ENCODE assay signal across 27 mouse cellular contexts in genomic region chr2:126416772-126417171, GRCm38 (mm10).
"Had no signal": no experiment of that assay in that cellular context is flagged by ENCODE, and none has a peak within 500 bp of the region (broad histone marks: within the 10 kb centered on the region; RNA-seq: fewer than 3 reads in every experiment).

No protein-coding gene starts in this region.

- H3K4me2 ChIP-seq: embryonic facial prominence, embryonic 12.5 days; embryonic facial prominence, embryonic 13.5 days; embryonic facial prominence, embryonic 15.5 days; forebrain, embryonic 12.5 days; forebrain, embryonic 13.5 days; forebrain, embryonic 15.5 days had no signal

- H3K4me3 ChIP-seq: embryonic facial prominence, embryonic 10.5 days; embryonic facial prominence, embryonic 12.5 days; embryonic facial prominence, embryonic 13.5 days; embryonic facial prominence, embryonic 15.5 days; erythroblast, embryonic 14.5 days; forebrain, embryonic 10.5 days; forebrain, embryonic 12.5 days; forebrain, embryonic 13.5 days; forebrain, embryonic 15.5 days; gastrocnemius, adult 2 months; heart, adult 2 months had no signal

- DNase-seq: cerebellum, adult 9-10 months; cerebellum, adult 9-11 months; cerebellum, postnatal 10 days; cerebellum, postnatal 14 days; cerebellum, postnatal 25 days; cerebellum, postnatal 36 days; embryo, embryonic 11 days; forebrain, postnatal 0 days; gastrocnemius, adult 2 months; gastrocnemius, postnatal 10 days; gastrocnemius, postnatal 14 days; gastrocnemius, postnatal 25 days; gastrocnemius, postnatal 36 days; heart, adult 11 months; heart, adult 18-20 months; heart, adult 2 months had no signal

- ATAC-seq: forebrain, embryonic 13.5 days; forebrain, embryonic 14.5 days; forebrain, embryonic 15.5 days; forebrain, embryonic 16.5 days; forebrain, postnatal 0 days had no signal

- H3K36me3 ChIP-seq: embryonic facial prominence, embryonic 10.5 days; embryonic facial prominence, embryonic 12.5 days; embryonic facial prominence, embryonic 13.5 days; embryonic facial prominence, embryonic 15.5 days; forebrain, embryonic 10.5 days; forebrain, embryonic 12.5 days; forebrain, embryonic 15.5 days had no signal

- H3K27ac ChIP-seq: embryonic facial prominence, embryonic 10.5 days; embryonic facial prominence, embryonic 12.5 days; embryonic facial prominence, embryonic 13.5 days; embryonic facial prominence, embryonic 15.5 days; forebrain, embryonic 10.5 days; forebrain, embryonic 12.5 days; forebrain, embryonic 13.5 days; forebrain, embryonic 15.5 days; gastrocnemius, adult 2 months; heart, adult 2 months had no signal

- H3K9me3 ChIP-seq: embryonic facial prominence, embryonic 10.5 days; embryonic facial prominence, embryonic 12.5 days; embryonic facial prominence, embryonic 13.5 days; embryonic facial prominence, embryonic 15.5 days; forebrain, embryonic 10.5 days; forebrain, embryonic 12.5 days; forebrain, embryonic 13.5 days; forebrain, embryonic 15.5 days had no signal

- H3K9ac ChIP-seq: embryonic facial prominence, embryonic 12.5 days; embryonic facial prominence, embryonic 13.5 days; embryonic facial prominence, embryonic 15.5 days; forebrain, embryonic 12.5 days; forebrain, embryonic 13.5 days; forebrain, embryonic 15.5 days; forebrain, postnatal 0 days had no signal

- H3K4me1 ChIP-seq: embryonic facial prominence, embryonic 10.5 days; embryonic facial prominence, embryonic 12.5 days; embryonic facial prominence, embryonic 13.5 days; embryonic facial prominence, embryonic 15.5 days; forebrain, embryonic 12.5 days; forebrain, embryonic 13.5 days; forebrain, embryonic 15.5 days had no signal

- H3K27me3 ChIP-seq: embryonic facial prominence, embryonic 12.5 days; embryonic facial prominence, embryonic 13.5 days; embryonic facial prominence, embryonic 15.5 days; forebrain, embryonic 12.5 days; forebrain, embryonic 13.5 days; forebrain, embryonic 15.5 days had no signal
